Mouse (Mus musculus) myocyte (in vitro differentiated cells): ENCODE measurements at regions not wholly inside any gene's neighbourhood (a gene's known extent, or its start where the extent isn't known, plus 50 kb on each side); places are given as distances from the start of the nearest gene placed in this dataset.

ENCODE experiments used
- CEBPB ChIP-seq: IDR thresholded peaks from 2 replicates; pipeline ENCODE4 v1.6.1; 2011; ENCODE audit warnings: mild to moderate bottlenecking, moderate library complexity; ENCODE audit not compliant: poor library complexity, insufficient read depth, severe bottlenecking
- E2F4 ChIP-seq: IDR thresholded peaks from one replicate; pipeline ENCODE4 v1.6.1; 2011; ENCODE audit warnings: mild to moderate bottlenecking, control low read depth, moderate library complexity; ENCODE audit not compliant: insufficient read depth
- MYOD1 ChIP-seq, 3 experiments: IDR thresholded peaks; one replicate each; pipeline ENCODE4 v1.6.1; 2011; ENCODE audit warnings: control low read depth in 2 of 3, low read depth in 2 of 3, mild to moderate bottlenecking in 2 of 3, moderate library complexity in 1 of 3; ENCODE audit not compliant: insufficient read length in 2 of 3, control insufficient read depth in 1 of 3
- POLR2A ChIP-seq: IDR thresholded peaks from one replicate; pipeline ENCODE4 v1.6.1; 2011; ENCODE audit warnings: low read depth, mild to moderate bottlenecking, control low read depth, moderate library complexity; ENCODE audit not compliant: insufficient read length
- SRF ChIP-seq: IDR thresholded peaks from one replicate; pipeline ENCODE4 v1.6.1; 2011; ENCODE audit warnings: low read depth; ENCODE audit not compliant: control insufficient read depth, insufficient read length

DNA sequence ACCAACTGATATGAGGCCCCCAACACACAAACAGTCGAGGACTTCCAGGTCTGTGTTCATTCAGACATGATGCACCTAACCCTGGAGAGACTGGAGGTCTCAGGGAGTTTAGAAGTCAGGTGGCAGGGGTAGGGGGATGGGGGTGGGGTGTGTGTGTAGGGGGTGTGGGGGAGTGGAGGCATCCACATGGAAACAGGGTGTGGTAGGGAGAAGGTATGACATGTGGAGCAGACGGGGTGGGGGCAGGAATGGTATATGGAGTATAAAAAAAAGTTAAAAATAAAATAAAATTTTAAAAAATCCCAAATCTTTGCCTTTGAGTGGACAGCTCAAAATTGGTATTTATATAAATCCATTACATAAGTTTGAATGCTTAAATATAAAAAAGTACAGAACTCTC, 282.3 kb downstream of the Isl1 start:
- TF ChIP-seq E2F4 (no peak), POLR2A (no peak), MYOD1 (IDR thresholded peaks at IDR 0.05; ENCODE audit: control insufficient read depth in 1 of 3, insufficient read length in 2 of 3, low read depth in 2 of 3) (no peak), CEBPB (no peak), SRF (no peak)
